Mouse (Mus musculus) adrenal gland, postnatal 36 days (tissue): ENCODE data around the gene Trim56. TPM values are rescaled to one million over a fixed set of nuclear protein-coding genes. Genes with fewer than 3 reads are reported as not detected.

Source experiments
- DNase-seq, 2 experiments: peaks; one replicate each; pipeline ENCODE4 v3.0.0; 2021; ENCODE audit warnings: mixed read lengths in 1 of 2
- total RNA-seq, 2 experiments: library from RNA; stranded (reverse); gene quantifications; 2 replicates each; pipeline ENCODE4 v1.2.3; 2021

Gene Trim56
- total RNA-seq, 2 experiments from 2014 or later = 40.9 to 44.8 TPM

- DNase-seq = peak in 1 of 2 experiments; percentile 32
Observed at GRCm38 (mm10) chr5:137076191-137076930, 39.6 kb downstream of the Trim56 start.

DNA sequence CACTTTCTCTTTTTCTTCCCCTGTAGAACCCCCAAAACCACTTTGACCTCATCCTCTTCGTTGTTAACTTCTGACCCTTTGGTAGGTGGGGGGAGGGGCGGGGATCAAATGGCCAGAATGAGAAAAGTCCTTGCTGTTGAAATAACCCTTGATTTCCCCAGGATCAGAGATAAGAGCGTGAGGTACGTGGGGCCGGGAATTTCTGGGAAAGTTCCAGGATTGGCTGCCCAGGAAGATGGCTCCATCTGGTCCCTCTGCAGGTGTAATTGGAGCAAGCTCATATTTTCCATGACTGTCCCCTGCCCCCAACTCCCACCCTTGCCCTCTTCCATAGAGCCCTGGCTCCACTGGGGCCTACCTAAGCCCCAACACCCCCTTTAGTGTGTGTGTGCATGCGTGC is 40.3 kb downstream of the Trim56 start:
- no peak for DNase-seq

GRCm38 (mm10) chr5:137074191-137074651 is 41.8 kb downstream of the Trim56 start:
- DNase-seq = no peak

GRCm38 (mm10) chr5:137073141-137073540 is 42.9 kb downstream of the Trim56 start:
- DNase-seq = no peak

- peak; percentile 76 to 77 for DNase-seq
Observed at GRCm38 (mm10) chr5:137072079-137072960, 43.7 kb downstream of the Trim56 start, which contains the start of gene Serpine1. Gene Serpine1 (minus strand): TSS chr5:137072268.

GRCm38 (mm10) chr5:137070881-137071605 is 45.0 kb downstream of the Trim56 start:
- DNase-seq = no peak

- no peak for DNase-seq
Observed at GRCm38 (mm10) chr5:137068711-137069110, 47.3 kb downstream of the Trim56 start.

- no peak for DNase-seq
Observed at GRCm38 (mm10) chr5:137065923-137066322, 50.1 kb downstream of the Trim56 start.

- no peak for DNase-seq
Observed at GRCm38 (mm10) chr5:137065454-137065853, 50.6 kb downstream of the Trim56 start.

GRCm38 (mm10) chr5:137062601-137063000 is 53.4 kb downstream of the Trim56 start:
- DNase-seq = no peak

- DNase-seq = peak; percentile 76 to 80
Observed at GRCm38 (mm10) chr5:137061809-137062481, 54.1 kb downstream of the Trim56 start.

Other genes with a start within 250 kb of the Trim56 start
- under 1 TPM; 0.26 to 0.43 TPM for gene Col26a1, start 233.0 kb downstream of the Trim56 start, total RNA-seq
- 10 to 100 TPM; 31.9 to 39.4 TPM for gene Ift22, start 208.1 kb downstream of the Trim56 start, total RNA-seq
- gene Fis1, start 162.9 kb downstream of the Trim56 start, total RNA-seq = 100 to 1,000 TPM; 200 to 208 TPM
- 10 to 100 TPM; 11.3 to 15.9 TPM for gene Cldn15, start 149.6 kb downstream of the Trim56 start, total RNA-seq
- 10 to 100 TPM; 67.5 to 78.8 TPM for gene Plod3, start 129.2 kb downstream of the Trim56 start, total RNA-seq
- gene Znhit1, start 128.2 kb downstream of the Trim56 start, total RNA-seq = 10 to 100 TPM; 84.0 to 97.9 TPM
- gene Vgf, start 89.8 kb downstream of the Trim56 start, total RNA-seq = 10 to 100 TPM in 1 of 2 experiments, 1 to 10 TPM in 1; 8.8 to 71.5 TPM
- 10 to 100 TPM; 91.3 to 93.7 TPM for gene Ap1s1, start 70.1 kb downstream of the Trim56 start, total RNA-seq
- gene Serpine1, start 43.9 kb downstream of the Trim56 start, total RNA-seq = 10 to 100 TPM in 1 of 2 experiments, 1 to 10 TPM in 1; 3.5 to 11.2 TPM
- gene Muc3, start 33.1 kb upstream of the Trim56 start, total RNA-seq = not detected
- gene Muc3a, start 96.2 kb upstream of the Trim56 start, total RNA-seq = under 1 TPM in 1 of 2 experiments, not detected in 1; 0.17 TPM
- 1 to 10 TPM; 7.0 TPM for gene Ache, start 171.3 kb upstream of the Trim56 start, total RNA-seq
- gene Ufsp1, start 178.4 kb upstream of the Trim56 start, total RNA-seq = 10 to 100 TPM; 10.2 to 12.7 TPM
- gene Srrt, start 191.5 kb upstream of the Trim56 start, total RNA-seq = 100 to 1,000 TPM; 103 to 167 TPM
- 10 to 100 TPM; 36.7 to 38.2 TPM for gene Trip6, start 198.2 kb upstream of the Trim56 start, total RNA-seq
- gene Slc12a9, start 217.4 kb upstream of the Trim56 start, total RNA-seq = 10 to 100 TPM in 1 of 2 experiments, 1 to 10 TPM in 1; 8.0 to 11.5 TPM
- 10 to 100 TPM; 59.4 to 60.6 TPM for gene Ephb4, start 233.9 kb upstream of the Trim56 start, total RNA-seq